Mouse (Mus musculus): ENCODE results near the gene Pknox2.

DNA sequence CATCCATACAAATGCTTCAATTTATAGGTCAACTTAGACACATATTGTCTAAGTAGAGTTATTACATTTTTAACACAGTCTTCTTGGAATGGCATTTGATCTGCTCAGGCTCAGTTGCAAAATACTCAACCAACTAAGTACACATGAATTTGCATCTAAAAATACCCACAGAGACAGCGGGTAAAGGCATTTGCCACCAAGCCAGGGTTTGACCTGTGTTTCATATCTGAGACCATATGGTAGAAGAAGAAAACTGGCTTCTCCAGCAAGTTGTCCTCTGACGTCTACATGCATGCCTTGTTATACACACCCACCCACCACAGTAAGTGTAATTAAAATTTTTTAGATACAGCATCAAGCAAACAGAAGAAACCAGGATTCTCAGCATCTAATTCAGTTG, 273.4 kb downstream of the Pknox2 start:
- no peak for TF ChIP-seq POLR2A (IDR thresholded peaks at IDR 0.05; ENCODE audit: borderline replicate concordance, control insufficient read depth, low read depth, low read length)
- TF ChIP-seq CTCF (IDR thresholded peaks at IDR 0.05; ENCODE audit: control insufficient read depth, insufficient read depth, low read length): no peak

Measured in bone marrow, adult 2 months (tissue).